Mouse (Mus musculus) spleen, adult 2 months (tissue): ENCODE data around the gene Ttll8. TPM values are rescaled to one million over a fixed set of nuclear protein-coding genes. Genes with fewer than 3 reads are reported as not detected.

ENCODE experiments used
- DNase-seq, 2 experiments: peaks; one replicate each; pipeline versions ENCODE4 v3.0.0 to v3.0.0-alpha.2; 2012 to 2021; ENCODE audit warnings: low spot score in 2 of 2, low read depth in 1 of 2
- H3K27ac ChIP-seq: fragments of 200-500 bp; 2 replicates; pipeline ENCODE4 v1.5.1; 2012; ENCODE audit warnings: low read length, inconsistent platforms; ENCODE audit not compliant: insufficient read depth
- H3K27me3 ChIP-seq: fragments of 200-500 bp; 2 replicates; pipeline ENCODE4 v1.6.1; 2012; ENCODE audit warnings: mild to moderate bottlenecking, moderate library complexity, low read length, inconsistent platforms; ENCODE audit not compliant: control insufficient read depth, insufficient read depth
- H3K36me3 ChIP-seq: fragments of 200-500 bp; 2 replicates; pipeline ENCODE4 v1.6.1; 2012; ENCODE audit warnings: mild to moderate bottlenecking, low read length, inconsistent platforms; ENCODE audit not compliant: control insufficient read depth, insufficient read depth
- H3K4me1 ChIP-seq: fragments of 200-500 bp; 2 replicates; pipeline ENCODE4 v1.6.1; 2011; ENCODE audit warnings: inconsistent platforms; ENCODE audit not compliant: control insufficient read depth, insufficient read depth, insufficient read length
- H3K4me3 ChIP-seq: fragments of 200-500 bp; 2 replicates; pipeline ENCODE4 v1.5.1; 2011; ENCODE audit warnings: mild to moderate bottlenecking, inconsistent platforms; ENCODE audit not compliant: insufficient read depth, insufficient read length; ENCODE audit errors: extremely low read depth
- CTCF ChIP-seq: fragments of 200-500 bp; IDR thresholded peaks from 2 replicates; pipeline ENCODE4 v1.5.1; 2011; ENCODE audit warnings: mild to moderate bottlenecking, inconsistent platforms; ENCODE audit not compliant: insufficient read depth, insufficient read length, insufficient replicate concordance; ENCODE audit errors: extremely low read depth
- POLR2A ChIP-seq: fragments of 200-500 bp; IDR thresholded peaks from 2 replicates; pipeline ENCODE4 v1.6.1; 2011; ENCODE audit warnings: low read depth, low read length, inconsistent platforms
- WGBS: fragments of 180-500 bp; shearing (Covaris S2); methylation state at CpG from one replicate; pipeline ENCODE4 v1.1.7; 2018; 5-methylcytosine and 5-hydroxymethylcytosine counted together
- polyA plus RNA-seq: library from polyadenylated mRNA; depleted of rRNA; stranded (reverse); fragments of >200 nt; gene quantifications from 2 replicates; pipeline ENCODE4 v1.2.3, GENCODE M21; 2012

The Ttll8 gene
- polyA plus RNA-seq, 1 experiment: not detected

- DNase-seq: no peak
- H3K27ac ChIP-seq: peak overlapping the region; percentile 43; the same call in 1 of the 2 replicates
- peaks cover 20% of the 10 kb centered on the region for H3K4me1 ChIP-seq
- WGBS: 83% methylated on average over 7 of the region's 7 CpGs
- peaks cover 10% of the 10 kb centered on the region for H3K36me3 ChIP-seq
- H3K4me3 ChIP-seq: no peak overlapping the region
- TF ChIP-seq POLR2A: no peak
- TF ChIP-seq CTCF: no peak
- H3K27me3 ChIP-seq: no peaks in the 10 kb centered on the region
Observed at GRCm38 (mm10) chr15:88866934-88867356, 87.3 kb downstream of the Ttll8 start.

GRCm38 (mm10) chr15:88865888-88866695 is 88.1 kb downstream of the Ttll8 start:
- WGBS: 93% methylated on average over 4 of the region's 4 CpGs
- peaks cover 10% of the 10 kb centered on the region for H3K36me3 ChIP-seq
- H3K27me3 ChIP-seq: no peaks in the 10 kb centered on the region
- no peak overlapping the region for H3K4me3 ChIP-seq
- no peak for DNase-seq
- no peak overlapping the region for H3K27ac ChIP-seq
- H3K4me1 ChIP-seq: peaks cover 23% of the 10 kb centered on the region
- TF ChIP-seq CTCF: no peak
- no peak for TF ChIP-seq POLR2A

GRCm38 (mm10) chr15:88865061-88865460 is 89.2 kb downstream of the Ttll8 start:
- Histone ChIP-seq H3K27ac (no peak overlapping the region), H3K36me3 (peaks cover 10% of the 10 kb centered on the region), H3K4me1 (peaks cover 23% of the 10 kb centered on the region), H3K4me3 (no peak overlapping the region), H3K27me3 (no peaks in the 10 kb centered on the region)
- TF ChIP-seq POLR2A (no peak), CTCF (no peak)
- no peak for DNase-seq
- 94% methylated on average over 14 of the region's 14 CpGs for WGBS

GRCm38 (mm10) chr15:88864270-88865030 is 89.8 kb downstream of the Ttll8 start:
- peak overlapping the region; percentile 36; the same call in 1 of the 2 replicates for H3K27ac ChIP-seq
- no peaks in the 10 kb centered on the region for H3K27me3 ChIP-seq
- peaks cover 10% of the 10 kb centered on the region for H3K36me3 ChIP-seq
- H3K4me1 ChIP-seq: peaks cover 23% of the 10 kb centered on the region
- peak overlapping the region; percentile 83; the same call in 1 of the 2 replicates for H3K4me3 ChIP-seq
- DNase-seq: no peak
- 85% methylated on average over 22 of the region's 22 CpGs for WGBS
- TF ChIP-seq CTCF (no peak), POLR2A (no peak)

GRCm38 (mm10) chr15:88863695-88864231 is 90.5 kb downstream of the Ttll8 start:
- peak; percentile 34 to 44 for DNase-seq
- peaks cover 10% of the 10 kb centered on the region for H3K36me3 ChIP-seq
- TF ChIP-seq CTCF (no peak), POLR2A (no peak)
- peaks cover 23% of the 10 kb centered on the region for H3K4me1 ChIP-seq
- peak overlapping the region; percentile 83 for H3K4me3 ChIP-seq
- no peaks in the 10 kb centered on the region for H3K27me3 ChIP-seq
- H3K27ac ChIP-seq: peak overlapping the region; percentile 36; the same call in 1 of the 2 replicates
- WGBS: 2% methylated on average over 39 of the region's 39 CpGs

DNA sequence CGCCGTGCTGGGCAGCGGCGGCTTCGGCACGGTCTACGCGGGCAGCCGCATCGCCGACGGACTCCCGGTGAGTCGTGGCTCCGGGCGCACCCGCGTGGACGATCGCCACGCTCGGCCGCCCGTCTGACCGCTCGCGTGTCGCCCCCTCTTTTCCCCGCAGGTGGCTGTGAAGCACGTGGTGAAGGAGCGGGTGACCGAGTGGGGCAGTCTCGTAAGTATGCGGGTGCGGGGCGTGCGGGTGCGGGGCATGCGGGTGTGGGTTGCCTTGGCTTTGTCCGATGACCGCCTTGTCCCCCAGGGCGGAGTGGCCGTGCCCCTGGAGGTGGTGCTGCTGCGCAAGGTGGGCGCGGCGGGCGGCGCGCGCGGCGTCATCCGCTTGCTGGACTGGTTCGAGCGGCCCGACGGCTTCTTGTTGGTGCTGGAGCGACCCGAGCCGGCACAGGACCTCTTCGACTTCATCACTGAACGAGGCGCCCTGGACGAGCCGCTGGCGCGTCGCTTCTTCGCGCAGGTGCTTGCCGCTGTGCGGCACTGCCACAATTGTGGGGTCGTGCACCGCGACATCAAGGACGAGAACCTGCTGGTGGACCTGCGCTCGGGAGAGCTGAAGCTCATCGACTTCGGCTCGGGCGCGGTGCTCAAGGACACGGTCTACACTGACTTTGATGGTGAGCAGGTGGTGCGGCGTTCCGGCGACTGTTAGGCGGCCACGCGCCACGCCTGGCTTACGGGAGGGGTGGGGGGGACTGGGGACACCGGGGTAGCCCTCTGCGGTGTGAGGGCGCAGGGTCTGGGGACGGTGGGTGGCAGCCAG is 91.1 kb downstream of the Ttll8 start:
- H3K4me1 ChIP-seq: peaks cover 21% of the 10 kb centered on the region

More for the DNA sequence above, 91.1 kb downstream of the Ttll8 start:
- peak overlapping the region; percentile 83 for H3K4me3 ChIP-seq
- no peaks in the 10 kb centered on the region for H3K27me3 ChIP-seq
- peak overlapping the region; percentile 37; the same call in 1 of the 2 replicates for H3K27ac ChIP-seq
- DNase-seq: peak in 1 of 2 experiments; percentile 36
- H3K36me3 ChIP-seq: peaks cover 10% of the 10 kb centered on the region
- under 1% methylated on average over 98 of the region's 98 CpGs for WGBS
- TF ChIP-seq POLR2A (no peak), CTCF (no peak)
